Mouse (Mus musculus) heart, adult 18-20 months (tissue): ENCODE data around the gene Ppt2. TPM values are rescaled to one million over a fixed set of nuclear protein-coding genes. Genes with fewer than 3 reads are reported as not detected.
A peak's percentile ranks its signal among the peaks of the same experiment; 100 is the strongest.

Source experiments
- DNase-seq, 2 experiments: peaks; one replicate each; pipeline ENCODE4 v3.0.0; 2021 to 2022; ENCODE audit warnings: mixed read lengths in 1 of 2
- total RNA-seq, 2 experiments: library from RNA; stranded (reverse); gene quantifications; 2 replicates each; pipeline ENCODE4 v1.2.3; 2021

The Ppt2 gene
- total RNA-seq, 2 experiments from 2014 or later, result 55.5 to 55.8 TPM

DNA sequence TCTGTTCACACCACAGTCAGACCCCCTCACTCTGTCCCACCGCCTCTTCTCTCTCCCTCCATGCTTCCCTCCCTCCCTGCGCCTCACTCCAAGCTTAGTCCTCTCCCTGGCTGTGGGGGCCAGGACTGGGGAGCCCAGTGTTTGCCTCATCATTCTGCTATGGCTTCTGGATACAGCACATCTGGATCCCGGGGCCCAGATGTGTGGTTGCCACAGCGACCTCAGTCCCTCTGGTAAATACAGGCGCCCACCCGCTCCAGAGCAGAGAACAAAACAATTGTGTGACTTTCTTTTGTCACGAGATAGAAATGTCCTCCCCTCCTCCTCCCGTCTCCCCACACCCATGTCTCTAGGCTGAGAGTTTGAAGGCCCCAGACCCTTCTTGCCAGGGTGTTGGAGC, 28.4 kb upstream of the Ppt2 start:
- peak; percentile 57 to 73 for DNase-seq

DNA sequence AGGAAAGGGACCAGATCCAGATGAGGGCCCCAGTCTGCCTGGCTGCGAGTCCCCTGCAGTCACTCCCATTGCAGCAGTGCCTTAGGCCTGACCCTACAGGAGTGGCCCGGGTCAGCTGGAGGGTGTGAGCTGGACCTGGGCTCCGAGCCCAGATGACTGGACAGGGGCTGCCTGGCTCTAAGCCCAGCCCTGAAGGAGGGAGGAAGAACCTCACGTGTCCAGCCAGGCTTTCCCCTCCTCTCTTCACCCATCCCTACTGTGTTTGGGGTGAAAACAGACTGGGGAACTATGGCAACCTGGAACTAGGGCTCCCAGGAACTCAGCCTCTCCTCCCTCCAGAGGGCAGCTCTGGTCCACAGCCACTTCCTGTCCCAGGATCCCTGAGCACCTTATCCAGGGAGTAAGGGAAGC, 27.3 kb upstream of the Ppt2 start:
- peak; percentile 93 to 97 for DNase-seq

DNA sequence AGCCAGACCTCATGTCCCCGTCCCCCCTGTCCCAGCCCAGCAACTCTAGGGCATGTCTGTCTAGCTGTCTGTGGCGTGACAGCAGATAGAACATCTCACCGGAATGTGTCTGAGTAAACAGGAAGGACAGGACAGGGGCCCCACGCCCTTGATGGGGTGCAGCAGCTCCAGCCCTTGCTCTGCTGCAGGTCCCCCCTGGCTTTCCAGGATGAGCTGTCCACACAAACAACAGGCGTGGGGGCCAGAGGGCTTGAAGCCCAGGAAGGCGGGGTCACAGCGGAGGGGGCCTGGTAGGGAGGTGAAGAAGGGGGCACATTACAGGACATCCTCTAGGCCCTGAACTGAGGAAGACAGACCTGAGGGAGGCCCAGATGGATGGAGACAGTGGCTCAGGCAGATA, 26.9 kb upstream of the Ppt2 start:
- DNase-seq, result no peak

DNA sequence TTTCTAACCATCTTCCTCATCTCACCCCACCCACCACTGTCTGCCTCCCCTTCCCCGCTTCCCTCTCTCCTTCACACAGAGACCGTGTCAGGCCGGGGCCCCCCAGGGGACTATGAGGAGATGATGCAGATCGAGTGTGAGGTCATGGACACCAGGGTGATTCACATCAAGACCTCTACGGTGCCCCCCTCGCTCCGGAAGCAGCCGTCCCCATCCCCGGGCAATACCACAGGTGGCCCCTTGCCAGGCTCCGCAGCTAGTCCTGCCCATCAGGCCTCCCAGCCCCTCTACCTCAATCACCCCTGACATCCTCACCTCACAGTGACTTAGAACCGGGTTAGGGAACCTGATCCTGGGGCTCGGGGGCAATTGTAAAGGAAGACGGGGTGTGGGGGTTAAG, 26.1 kb upstream of the Ppt2 start:
- DNase-seq, result no peak

DNA sequence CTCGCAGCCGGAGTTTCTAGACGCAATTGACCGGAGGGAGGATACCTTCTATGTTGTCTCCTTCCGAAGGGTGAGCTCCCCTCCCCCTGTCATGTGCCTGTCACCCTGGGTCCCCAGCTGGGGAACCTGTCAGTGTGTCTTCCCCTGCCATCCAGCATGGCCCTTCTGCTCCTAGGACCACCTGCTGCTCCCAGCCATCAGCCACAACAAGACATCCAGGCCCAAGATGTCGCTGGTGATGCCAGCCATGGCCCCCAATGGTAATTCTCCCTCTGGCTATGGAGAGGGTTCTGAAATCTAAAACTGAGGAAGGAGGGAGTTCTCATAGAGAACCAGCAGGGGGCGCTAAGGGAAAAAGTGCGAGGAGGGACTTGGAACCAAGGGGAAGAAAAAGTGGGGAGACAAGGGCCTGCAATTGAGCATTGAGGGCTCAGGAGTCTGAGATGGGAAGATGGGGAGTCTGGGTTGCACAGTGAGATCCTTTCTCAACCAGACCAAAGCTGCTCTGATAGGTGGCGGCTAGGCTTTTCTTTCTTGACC, 25.5 kb upstream of the Ppt2 start:
- peak; percentile 69 to 89 for DNase-seq

DNA sequence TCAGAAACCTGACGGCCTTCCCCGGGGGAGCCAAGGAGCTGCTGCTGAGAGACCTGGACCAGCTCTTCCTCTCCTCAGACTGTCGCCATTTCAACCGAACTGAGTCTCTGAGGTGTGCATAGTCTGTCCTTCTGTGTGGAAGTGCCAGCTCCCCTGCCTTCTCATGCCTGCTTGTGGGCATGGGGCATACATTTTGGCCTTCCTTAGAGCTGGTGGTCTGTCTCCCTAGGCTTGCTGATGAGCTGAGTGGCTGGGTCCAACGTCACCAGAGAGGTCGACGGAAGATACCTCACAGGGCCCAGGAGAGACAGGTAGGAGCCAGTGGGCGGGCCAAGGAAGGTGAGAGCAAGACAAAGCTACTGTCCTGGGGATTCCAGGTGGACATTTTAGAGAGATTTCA, 24.7 kb upstream of the Ppt2 start:
- no peak for DNase-seq

DNA sequence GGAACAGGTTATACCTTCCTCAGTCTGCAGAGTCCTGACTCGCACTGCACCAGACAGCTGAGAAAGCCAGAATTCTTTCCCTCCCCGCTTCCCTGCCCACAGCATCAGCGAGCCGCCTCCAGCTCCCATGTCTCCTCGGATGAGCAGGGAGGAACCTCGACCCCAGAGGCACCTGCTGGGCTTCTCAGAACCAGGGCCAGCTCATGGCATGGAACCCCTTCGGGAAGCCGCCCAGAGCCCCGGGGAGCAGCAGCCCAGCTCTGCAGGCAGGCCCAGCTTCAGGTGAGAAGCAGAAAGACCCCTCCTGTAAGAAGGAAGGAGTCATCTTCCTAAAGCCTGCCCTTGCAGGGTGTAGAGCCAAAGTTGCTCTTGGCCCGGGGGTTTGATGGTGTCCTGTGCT, 24.2 kb upstream of the Ppt2 start:
- no peak for DNase-seq

DNA sequence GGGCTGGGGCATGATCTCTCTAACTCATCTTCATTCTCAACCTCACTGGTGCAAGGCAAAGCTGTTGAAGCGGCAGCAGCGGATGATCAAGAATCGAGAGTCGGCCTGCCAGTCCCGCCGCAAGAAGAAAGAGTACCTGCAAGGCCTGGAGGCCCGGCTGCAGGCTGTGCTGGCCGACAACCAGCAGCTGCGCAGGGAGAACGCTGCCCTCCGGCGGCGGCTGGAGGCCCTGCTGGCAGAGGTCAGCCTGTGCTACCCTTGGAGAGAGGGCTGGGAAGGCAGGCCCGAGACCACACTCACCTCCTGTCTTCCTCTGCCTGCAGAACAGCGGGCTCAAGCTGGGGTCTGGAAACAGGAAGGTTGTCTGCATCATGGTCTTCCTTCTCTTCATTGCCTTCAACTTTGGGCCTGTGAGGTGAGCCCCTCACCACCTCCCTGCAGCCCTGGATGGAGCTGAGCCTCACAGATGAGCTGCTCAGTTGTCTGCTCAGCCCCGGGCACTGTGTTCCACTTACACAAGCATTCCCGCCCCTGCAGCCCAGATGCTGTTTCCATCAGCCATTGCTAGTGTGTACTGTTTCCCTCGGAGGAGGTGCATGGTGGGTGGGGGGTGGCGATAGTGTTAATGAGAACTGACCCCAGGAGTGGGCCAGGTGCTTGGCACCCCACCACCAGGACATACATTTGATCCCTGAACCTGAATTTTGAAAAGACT, 23.4 kb upstream of the Ppt2 start:
- no peak for DNase-seq

DNA sequence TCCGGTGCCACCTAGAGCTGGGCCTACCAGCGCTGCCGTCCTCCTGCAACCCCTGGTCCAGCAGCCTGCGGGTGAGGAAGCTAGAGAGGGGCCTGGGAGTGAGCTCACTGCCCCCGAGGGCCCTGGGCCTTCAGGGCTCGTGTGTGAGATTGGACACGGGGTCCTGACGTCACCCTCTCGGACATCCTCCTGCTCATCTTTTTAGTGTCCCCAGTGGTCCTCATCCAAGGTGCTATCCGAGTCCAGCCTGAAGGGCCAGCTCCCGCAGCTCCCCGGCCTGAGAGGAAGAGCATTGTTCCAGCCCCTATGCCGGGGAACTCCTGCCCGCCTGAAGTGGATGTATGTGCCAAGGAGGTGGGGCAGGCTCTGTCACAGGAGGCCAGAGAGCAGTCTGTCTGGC, 22.5 kb upstream of the Ppt2 start:
- DNase-seq, result no peak

DNA sequence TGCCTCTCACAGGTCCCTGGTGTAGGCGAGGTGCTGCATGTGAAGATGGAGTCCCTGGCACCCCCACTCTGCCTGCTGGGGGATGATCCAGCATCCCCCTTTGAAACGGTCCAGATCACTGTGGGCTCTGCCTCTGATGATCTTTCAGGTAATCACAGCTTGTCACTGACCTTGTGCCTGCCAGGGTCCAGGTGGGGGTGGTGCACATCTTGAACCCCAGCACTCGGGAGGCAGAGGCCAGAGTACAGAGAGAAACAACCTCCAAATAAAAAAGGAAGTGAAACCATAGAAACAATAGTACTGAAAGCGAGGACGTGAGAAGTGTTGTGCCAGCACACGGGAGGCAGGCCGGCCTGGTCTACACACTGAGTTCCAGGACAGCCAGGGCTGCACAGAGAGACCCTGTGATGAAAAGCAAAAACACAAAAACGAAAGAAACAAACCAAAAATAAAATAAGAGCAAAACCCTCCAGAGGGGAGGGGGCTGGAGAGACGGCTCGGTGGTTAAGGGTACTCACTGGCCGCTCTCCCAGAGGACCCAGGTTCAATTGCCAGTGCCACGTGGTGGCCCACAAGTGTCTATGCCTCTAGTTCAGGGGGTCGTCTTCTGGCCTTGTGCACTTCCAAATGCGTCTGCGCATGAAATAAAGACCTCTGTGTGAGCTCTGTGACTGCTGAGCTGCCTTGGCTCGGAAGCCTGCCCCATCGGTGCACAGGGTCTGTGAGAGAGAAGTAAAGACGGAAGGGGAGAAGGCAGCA, 21.0 kb upstream of the Ppt2 start:
- DNase-seq, result peak in 1 of 2 experiments; percentile 10

DNA sequence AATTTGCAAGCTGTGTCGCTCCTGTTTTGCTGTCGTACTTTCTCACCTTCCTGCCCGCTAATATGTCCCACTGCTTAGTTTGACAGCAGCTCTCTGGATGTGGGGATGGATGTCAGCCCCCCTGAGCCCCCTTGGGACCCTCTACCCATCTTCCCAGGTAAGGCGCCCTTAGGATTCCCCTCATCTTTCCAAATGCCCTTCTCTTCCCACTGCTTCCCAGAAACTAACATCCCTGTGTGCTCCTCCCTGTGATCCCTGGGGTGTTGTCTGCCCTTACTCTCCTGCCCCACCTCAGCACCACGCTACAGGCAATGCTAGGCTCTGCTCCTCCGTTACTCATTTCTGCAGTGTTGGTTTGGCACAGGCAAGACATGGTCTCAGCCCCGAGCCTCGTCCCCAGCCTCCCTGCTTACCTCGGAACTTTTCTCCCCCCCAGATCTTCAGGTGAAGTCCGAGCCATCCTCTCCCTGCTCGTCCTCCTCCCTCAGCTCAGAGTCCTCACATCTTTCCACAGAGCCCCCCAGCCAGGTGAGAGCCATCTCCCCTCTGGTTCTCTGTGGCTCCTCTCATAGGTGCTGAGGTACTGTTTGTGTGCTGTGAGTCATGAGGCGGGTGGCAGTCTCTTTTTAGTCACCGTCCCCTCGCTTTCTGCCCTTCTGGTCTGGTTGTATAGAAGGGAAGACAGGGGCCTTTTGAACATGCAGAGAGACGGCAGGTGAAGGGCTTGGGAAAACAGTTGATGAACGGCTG, 20.0 kb upstream of the Ppt2 start:
- DNase-seq, result no peak

DNA sequence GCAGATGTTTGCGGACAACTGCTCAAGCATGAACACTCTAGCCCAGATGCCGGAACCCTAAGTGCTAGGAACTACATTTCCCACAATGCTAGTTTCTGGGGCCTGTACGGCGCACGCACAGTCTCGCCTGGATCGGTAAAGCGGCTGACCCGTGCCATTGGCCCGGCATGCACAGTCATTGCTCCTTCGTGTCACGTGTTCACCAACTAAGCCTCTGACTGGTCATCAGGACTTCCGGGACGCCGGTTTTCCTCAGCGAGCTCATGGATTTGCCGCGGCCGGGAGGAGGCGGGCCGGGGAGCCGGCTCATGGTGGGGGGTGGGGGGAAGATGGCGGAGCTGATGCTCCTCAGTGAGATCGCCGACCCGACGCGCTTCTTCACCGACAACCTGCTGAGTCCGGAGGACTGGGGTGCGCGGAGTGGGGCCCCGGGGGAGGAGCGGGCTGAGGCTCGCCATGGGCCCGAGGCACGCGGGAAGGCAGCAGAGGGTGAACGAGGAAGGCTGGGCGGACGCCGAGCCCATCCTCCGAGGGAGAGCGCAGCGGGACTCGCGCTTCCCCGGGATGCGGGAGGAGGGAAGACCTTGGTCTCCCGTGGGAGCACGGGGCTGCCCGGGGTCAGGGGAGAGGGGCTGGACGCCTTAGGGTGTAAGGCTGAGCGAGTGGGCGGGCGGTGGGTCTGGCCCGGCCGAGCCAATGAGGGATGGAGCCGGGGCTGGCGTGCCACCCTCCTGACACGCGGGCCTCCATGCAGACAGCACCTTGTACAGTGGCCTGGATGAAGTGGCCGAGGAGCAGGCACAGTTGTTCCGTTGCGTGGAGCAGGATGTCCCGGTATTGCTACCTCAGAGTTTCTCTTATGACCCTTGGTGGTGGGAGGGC, 18.8 kb upstream of the Ppt2 start, which contains the start of gene Atf6b:
Gene Atf6b, plus strand, starts transcription at position 241 of the 882 bp plus-strand sequence.
- peak; percentile 94 to 99 for DNase-seq

DNA sequence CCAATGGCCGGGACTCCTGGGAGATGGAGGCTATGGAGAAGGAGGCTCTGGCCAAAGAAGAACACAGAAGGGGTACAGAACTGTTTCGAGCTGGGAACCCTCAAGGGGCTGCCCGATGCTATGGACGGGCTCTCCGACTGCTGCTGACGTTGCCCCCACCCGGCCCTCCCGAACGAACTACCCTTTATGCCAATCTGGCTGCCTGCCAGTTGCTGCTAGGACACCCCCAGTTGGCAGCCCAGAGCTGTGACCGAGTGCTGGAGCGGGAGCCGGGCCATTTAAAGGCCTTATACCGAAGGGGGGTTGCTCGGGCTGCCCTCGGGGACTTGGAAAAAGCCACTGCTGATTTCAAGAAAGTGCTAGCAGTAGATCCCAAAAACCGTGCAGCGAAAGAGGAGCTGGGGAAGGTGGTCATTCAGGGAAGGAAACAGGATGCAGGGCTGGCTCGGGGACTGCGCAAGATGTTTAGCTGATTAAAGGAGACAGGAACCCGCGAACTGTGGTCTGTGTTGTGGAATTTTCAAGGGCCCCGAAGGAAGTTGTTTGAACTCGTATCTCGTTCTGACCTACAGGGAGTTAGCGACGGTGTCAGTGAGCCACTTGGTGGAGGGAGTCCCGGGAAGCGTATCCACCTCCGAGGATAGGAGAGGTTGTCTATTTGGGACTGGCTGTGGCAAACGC, 17.7 kb upstream of the Ppt2 start:
- DNase-seq, result peak in 1 of 2 experiments; percentile 16

DNA sequence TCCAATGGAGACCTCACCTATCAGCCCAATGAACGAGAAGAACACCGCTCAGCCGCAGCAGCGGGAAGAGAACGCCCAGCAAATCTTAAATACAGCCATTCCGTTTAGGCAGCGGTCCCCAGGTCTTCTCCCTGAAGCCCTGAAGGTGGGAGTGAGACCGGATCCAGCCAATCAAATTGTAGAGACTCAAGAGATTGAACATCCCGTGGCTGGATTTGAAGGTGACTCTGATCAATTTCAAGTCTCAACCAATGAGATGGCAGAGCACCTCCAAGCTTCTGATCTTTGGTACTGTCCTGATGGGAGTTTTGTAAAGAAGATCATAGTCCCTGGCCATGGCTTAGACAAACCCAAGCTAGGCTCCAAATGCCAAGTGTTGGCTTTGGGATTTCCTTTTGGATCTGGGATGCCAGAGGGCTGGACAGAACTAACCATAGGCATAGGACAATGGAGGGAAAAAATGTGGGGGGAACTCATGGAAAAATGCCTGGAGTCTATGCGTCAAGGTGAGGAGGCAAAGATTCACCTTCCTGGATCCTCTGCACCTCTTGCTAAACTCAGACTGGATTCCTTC, 17.0 kb upstream of the Ppt2 start:
- DNase-seq, result no peak

DNA sequence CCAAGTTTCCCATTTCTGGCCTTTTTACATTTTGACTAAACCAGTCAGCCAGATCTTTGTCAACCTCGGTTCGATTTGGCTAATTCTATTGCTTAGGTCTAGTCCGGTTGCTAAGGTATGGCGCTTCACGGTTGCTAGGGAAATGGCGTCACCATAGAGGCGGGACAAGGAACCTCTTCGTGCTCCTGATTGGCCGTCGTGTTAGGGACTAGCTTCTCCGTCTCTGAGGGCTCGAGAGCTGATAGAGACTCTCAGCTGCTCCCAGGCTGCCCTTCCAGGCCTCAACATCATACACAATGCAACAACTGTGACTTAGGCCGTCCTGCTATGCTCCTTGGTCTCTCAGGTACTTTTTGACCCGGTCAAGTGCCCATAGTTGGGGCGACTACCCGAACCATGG, 16.3 kb upstream of the Ppt2 start, which contains the start of gene Fkbpl:
Gene Fkbpl, plus strand, starts transcription at position 157 of the 400 bp plus-strand sequence.
- DNase-seq, result peak; percentile 98 to 99

DNA sequence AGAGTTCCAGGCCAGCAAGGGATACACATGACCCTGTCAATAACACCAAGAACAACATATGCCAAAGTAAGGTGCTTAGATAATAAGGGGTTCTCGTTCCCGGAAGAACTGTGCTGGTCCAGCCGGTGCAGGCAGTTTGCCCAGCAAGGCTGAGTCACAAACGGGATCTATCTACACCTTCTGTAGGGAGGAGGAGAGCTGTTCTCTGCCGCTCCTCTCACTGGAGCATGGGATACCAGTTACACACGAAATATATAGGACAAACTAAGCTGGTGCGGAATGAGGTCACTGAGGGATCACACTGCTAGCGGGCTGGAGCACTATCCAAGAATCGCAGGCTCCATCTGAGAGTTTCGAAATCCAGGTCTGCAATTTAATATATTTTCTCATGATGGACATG, 15.6 kb upstream of the Ppt2 start:
- peak in 1 of 2 experiments; percentile 12 for DNase-seq

DNA sequence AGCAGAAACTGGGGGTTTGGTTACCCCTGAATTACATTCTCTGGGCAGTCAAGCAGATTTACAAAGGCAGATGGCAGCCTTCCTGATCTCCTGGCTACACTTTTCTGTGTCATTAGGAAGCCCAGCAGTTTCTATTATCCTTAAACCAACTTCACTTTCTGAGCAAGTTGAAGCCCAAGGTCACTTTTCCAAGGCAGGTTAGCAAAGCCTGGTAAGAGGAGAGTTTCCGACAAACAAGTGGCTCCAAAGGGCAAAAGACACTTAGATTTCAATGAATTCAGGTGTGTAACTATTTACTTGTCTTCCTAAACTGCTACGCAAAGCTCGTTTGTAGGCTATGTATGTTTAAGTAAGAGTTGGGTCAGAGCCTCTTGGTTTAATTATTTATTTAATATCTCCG, 15.1 kb upstream of the Ppt2 start:
- DNase-seq, result no peak

DNA sequence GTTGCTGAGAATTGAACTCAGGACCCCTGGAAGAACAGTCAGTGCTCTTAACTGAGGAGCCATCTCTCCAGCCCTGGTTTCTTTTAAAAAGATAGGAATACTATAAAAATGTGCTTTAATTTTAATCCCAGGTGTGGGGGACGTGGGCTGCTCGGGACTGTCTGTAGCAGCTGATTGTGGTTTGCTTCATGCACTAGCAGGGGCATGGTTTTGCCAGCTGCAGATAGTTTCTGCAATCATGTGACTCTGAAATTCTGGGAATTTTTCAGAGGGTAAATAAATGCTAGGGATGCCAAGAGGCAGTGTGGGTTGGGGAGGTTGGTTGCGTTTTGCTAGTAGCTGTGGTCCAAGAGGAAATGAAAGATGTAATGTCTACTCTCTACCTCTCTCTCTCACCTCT, 13.6 kb upstream of the Ppt2 start:
- no peak for DNase-seq

DNA sequence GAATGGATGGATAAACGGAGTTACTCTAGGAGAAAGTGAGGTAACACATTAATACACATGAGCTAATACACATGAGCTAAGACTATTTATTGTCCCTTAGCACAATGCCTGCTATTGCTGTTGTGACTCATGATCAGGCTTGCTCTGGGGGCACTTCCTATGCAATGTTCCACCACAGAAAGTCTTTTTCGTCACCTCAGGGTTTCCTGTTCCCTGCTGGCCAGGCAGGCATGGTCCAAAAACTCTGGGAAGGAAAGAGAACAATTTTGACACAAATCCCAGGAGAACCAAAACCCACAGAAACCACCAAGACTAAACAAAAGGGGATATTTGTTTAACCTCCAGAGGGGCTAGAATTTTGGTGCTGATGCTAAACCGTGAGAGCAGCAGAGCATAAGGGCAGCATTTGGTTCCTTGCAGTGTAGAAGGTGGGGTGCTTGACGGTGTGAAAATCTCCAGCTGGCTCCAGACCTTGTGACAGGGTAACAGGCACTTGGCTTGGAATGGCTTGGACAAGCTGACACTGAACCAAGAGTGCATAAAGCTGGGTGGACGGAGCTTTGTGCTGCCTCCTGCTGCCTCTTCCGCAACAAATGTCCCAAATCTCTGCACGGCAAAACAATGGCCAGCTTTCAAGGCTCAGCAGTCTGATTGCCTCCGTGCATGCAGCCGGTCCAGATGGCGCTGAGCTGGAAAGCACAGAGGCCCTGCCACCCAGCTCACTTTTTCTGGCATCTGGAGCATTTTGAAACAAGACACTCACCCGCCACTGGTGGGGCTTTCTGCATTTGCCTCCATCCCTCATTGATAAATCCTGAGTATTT, 12.7 kb upstream of the Ppt2 start:
- peak; percentile 76 to 84 for DNase-seq
